Mouse (Mus musculus): ENCODE results near the gene Ptprk. TPM values are rescaled to one million over a fixed set of nuclear protein-coding genes. Genes with fewer than 3 reads are reported as not detected.

Gene Ptprk
- 29.4 and 30.2 TPM in 2 replicates for polyA plus RNA-seq (2015; fragmentation: Nextera tagmentation; extraction: Ambion mirVana)

DNA sequence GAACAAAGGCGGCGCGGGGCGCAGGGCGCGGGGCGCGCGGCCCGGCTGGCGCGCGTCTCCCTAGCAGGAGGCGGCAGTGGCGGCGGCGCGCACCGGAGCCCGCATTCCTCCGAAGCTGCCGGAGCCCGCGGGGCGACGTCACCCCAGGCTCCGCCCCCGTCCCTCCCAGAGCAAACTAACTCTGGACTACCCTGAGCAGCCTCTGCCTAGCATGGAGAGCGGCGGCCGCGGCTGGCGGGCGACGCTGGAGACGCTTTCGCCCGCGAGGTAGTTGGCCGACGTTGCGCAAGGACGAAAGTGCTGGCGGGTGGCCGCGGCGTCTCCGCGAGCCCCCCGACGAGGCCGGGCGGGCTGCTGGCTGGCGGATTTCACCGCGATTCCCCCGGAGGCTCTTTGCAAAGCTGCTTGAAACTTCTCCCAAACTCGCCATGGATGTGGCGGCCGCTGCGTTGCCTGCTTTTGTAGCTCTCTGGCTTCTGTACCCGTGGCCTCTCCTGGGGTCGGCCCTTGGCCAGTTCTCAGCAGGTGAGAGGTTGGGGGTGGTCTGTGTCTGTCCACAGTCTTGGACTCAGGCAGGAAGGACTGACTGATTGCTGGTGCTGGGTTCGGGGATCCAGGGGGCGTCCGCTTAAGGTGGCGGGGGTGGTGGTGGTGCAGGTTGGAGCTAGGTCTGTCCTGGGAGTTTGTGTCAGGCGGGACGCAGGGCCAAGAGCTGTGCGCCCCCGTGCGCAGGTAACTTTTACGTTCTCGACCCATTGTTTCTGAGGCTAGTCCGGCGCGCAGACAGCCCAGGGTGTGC, at the start of gene Ptprk:
Ptprk (plus strand) TSS at position 168 of the 799 bp plus-strand sequence.
- Histone ChIP-seq H3K4me3 (ENCODE audit: low read length) (peak within 1 kb of the TSS; percentile 81), H3K4me1 (ENCODE audit: control insufficient read depth, insufficient read depth, low read depth, low read length) (no peaks in the 10 kb centered on the region), H3K36me3 (ENCODE audit: control insufficient read depth, insufficient read depth, low read length) (no peaks in the 10 kb centered on the region), H3K27me3 (replicated peaks; ENCODE audit: control insufficient read depth, insufficient read depth, low read length) (no peaks in the 10 kb centered on the region), H3K4me2 (ENCODE audit: low read length) (peak within 1 kb of the TSS; percentile 84), H3K9me3 (ENCODE audit: control insufficient read depth, low read length) (no peaks in the 10 kb centered on the region), H3K27ac (ENCODE audit: low read depth, low read length) (peak within 1 kb of the TSS; percentile 92), H3K9ac (ENCODE audit: low read depth, low read length) (peak within 1 kb of the TSS; percentile 85)
- ATAC-seq, result peak; percentile 98
- under 1% methylated on average over 61 of the region's 77 CpGs for WGBS

DNA sequence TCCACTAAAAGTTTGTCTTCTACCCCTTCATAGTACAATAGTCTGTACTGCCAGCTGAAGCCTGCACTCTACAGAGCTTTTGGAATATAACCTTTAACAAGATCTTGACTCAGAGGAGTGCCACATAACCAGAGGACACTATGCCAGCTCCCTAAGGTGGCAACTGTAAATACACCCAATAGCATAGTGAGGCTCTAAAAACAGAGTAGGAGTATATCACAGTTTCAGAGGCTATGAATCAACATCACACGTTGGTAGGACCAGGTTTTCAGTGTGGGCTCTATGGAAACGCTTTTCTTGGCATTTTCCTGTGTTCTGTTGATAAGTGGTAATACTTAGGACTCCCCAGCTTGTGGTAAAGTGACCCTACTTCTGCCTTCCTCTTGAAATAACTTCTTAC, 46.8 kb upstream of the Ptprk start:
- 83% methylated on average over 2 of the region's 2 CpGs for WGBS
- Histone ChIP-seq H3K9ac (ENCODE audit: low read depth, low read length) (no peak overlapping the region), H3K27me3 (replicated peaks; ENCODE audit: control insufficient read depth, insufficient read depth, low read length) (no peaks in the 10 kb centered on the region), H3K27ac (ENCODE audit: low read depth, low read length) (no peak overlapping the region), H3K4me1 (ENCODE audit: control insufficient read depth, insufficient read depth, low read depth, low read length) (no peaks in the 10 kb centered on the region), H3K4me3 (ENCODE audit: low read length) (no peak overlapping the region), H3K9me3 (ENCODE audit: control insufficient read depth, low read length) (no peaks in the 10 kb centered on the region), H3K36me3 (ENCODE audit: control insufficient read depth, insufficient read depth, low read length) (no peaks in the 10 kb centered on the region), H3K4me2 (ENCODE audit: low read length) (no peak overlapping the region)
- no peak for ATAC-seq

DNA sequence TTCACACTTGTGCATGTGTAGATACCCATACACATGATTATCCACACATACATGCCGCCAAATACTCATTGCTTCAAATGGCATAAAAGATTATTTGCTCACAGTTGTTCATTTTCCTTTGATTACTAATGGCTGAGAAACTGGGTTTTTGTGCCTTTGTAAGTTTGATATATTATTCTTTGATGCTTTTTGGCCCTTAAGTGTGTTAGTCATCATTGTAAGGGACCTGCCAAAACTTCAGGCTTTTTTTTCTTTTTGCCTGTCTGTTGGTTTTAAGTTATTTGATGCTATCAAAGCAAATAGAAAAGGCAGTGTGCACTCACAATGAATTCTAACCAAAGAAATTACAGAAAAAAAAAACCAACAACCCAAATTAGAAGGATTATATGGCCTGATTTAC, 38.2 kb upstream of the Ptprk start:
- Histone ChIP-seq H3K4me2 (ENCODE audit: low read length) (no peak overlapping the region), H3K9me3 (ENCODE audit: control insufficient read depth, low read length) (no peaks in the 10 kb centered on the region), H3K27ac (ENCODE audit: low read depth, low read length) (no peak overlapping the region), H3K4me1 (ENCODE audit: control insufficient read depth, insufficient read depth, low read depth, low read length) (no peaks in the 10 kb centered on the region), H3K36me3 (ENCODE audit: control insufficient read depth, insufficient read depth, low read length) (no peaks in the 10 kb centered on the region), H3K9ac (ENCODE audit: low read depth, low read length) (no peak overlapping the region), H3K4me3 (ENCODE audit: low read length) (no peak overlapping the region), H3K27me3 (replicated peaks; ENCODE audit: control insufficient read depth, insufficient read depth, low read length) (no peaks in the 10 kb centered on the region)
- WGBS, result 91% methylated on average over 1 of the region's 1 CpGs
- ATAC-seq, result no peak

DNA sequence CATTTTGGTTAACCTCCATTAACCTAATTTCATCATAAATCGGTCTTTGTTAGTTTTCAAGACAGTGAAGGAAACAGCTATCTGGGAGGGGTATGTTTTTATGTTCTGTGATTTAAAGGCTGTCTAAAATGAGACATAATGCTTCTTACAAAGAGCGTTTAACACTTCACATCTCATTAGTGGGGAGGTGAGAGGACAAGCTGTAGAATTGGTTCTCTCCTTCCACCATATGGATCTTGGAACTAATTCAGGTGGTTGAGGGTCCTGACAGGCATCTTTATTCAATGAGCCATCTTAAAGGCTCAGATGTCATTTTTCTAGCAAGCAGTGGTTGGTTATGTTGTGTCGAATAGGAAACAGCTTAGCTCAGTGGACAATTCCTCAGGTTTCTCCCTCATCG, 19.9 kb upstream of the Ptprk start:
- no peak overlapping the region for H3K27ac ChIP-seq (ENCODE audit: low read depth, low read length)
- WGBS, result 82% methylated on average over 4 of the region's 4 CpGs
- no peak for ATAC-seq
- no peak overlapping the region for H3K4me3 ChIP-seq (ENCODE audit: low read length)
- no peak overlapping the region for H3K9ac ChIP-seq (ENCODE audit: low read depth, low read length)
- no peaks in the 10 kb centered on the region for H3K36me3 ChIP-seq (ENCODE audit: control insufficient read depth, insufficient read depth, low read length)
- no peaks in the 10 kb centered on the region for H3K4me1 ChIP-seq (ENCODE audit: control insufficient read depth, insufficient read depth, low read depth, low read length)
- H3K9me3 ChIP-seq (ENCODE audit: control insufficient read depth, low read length), result no peaks in the 10 kb centered on the region
- H3K4me2 ChIP-seq (ENCODE audit: low read length), result no peak overlapping the region
- H3K27me3 ChIP-seq (replicated peaks; ENCODE audit: control insufficient read depth, insufficient read depth, low read length), result no peaks in the 10 kb centered on the region

DNA sequence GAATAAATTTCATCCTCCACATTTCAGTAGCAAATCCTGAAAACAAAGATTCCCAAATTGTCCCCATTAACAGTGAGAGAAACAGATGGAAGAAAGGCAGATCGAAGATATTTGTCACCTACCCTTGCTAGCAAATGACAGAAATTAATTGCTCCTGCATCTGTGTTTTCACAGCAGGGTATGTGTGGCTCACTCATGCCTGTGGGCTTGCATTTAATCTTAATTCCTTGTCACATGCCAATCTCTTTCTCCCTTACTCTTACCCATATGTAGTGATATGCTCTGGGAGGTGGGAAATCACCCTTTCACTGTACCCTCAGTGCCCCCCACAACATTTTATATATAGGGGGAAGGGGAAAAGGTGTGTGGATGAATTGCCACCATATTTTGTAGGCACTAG, 15.4 kb upstream of the Ptprk start:
- Histone ChIP-seq H3K27ac (ENCODE audit: low read depth, low read length) (no peak overlapping the region), H3K36me3 (ENCODE audit: control insufficient read depth, insufficient read depth, low read length) (no peaks in the 10 kb centered on the region), H3K4me1 (ENCODE audit: control insufficient read depth, insufficient read depth, low read depth, low read length) (no peaks in the 10 kb centered on the region), H3K27me3 (replicated peaks; ENCODE audit: control insufficient read depth, insufficient read depth, low read length) (no peaks in the 10 kb centered on the region), H3K4me3 (ENCODE audit: low read length) (no peak overlapping the region), H3K9ac (ENCODE audit: low read depth, low read length) (no peak overlapping the region), H3K9me3 (ENCODE audit: control insufficient read depth, low read length) (no peaks in the 10 kb centered on the region), H3K4me2 (ENCODE audit: low read length) (no peak overlapping the region)
- no peak for ATAC-seq
- WGBS, result 71% methylated on average over 1 of the region's 1 CpGs

DNA sequence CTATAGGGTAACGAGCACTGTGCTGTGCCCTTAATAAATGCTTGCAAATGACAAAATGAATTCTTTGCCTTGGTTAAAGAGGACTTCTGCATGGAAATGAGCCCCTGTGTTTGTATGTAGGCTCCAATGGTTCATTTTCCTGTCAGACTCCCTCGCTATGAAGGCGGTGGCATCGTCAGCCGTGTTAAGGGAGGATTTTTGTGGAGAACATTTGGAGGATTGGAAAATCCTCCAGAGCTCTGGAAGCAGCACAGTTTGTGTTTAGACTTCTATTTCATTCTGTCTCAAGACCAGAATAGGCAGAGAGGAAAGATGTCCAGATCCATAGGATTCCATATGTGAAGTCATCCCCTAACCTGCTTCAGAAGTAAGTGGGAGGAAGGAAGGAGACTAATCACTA, 6.6 kb upstream of the Ptprk start:
- H3K27ac ChIP-seq (ENCODE audit: low read depth, low read length), result no peak overlapping the region
- H3K9me3 ChIP-seq (ENCODE audit: control insufficient read depth, low read length), result no peaks in the 10 kb centered on the region
- no peak for ATAC-seq
- no peak overlapping the region for H3K4me2 ChIP-seq (ENCODE audit: low read length)
- WGBS, result 83% methylated on average over 5 of the region's 5 CpGs
- H3K36me3 ChIP-seq (ENCODE audit: control insufficient read depth, insufficient read depth, low read length), result no peaks in the 10 kb centered on the region
- H3K4me1 ChIP-seq (ENCODE audit: control insufficient read depth, insufficient read depth, low read depth, low read length), result no peaks in the 10 kb centered on the region
- no peaks in the 10 kb centered on the region for H3K27me3 ChIP-seq (replicated peaks; ENCODE audit: control insufficient read depth, insufficient read depth, low read length)
- H3K9ac ChIP-seq (ENCODE audit: low read depth, low read length), result no peak overlapping the region
- H3K4me3 ChIP-seq (ENCODE audit: low read length), result no peak overlapping the region

DNA sequence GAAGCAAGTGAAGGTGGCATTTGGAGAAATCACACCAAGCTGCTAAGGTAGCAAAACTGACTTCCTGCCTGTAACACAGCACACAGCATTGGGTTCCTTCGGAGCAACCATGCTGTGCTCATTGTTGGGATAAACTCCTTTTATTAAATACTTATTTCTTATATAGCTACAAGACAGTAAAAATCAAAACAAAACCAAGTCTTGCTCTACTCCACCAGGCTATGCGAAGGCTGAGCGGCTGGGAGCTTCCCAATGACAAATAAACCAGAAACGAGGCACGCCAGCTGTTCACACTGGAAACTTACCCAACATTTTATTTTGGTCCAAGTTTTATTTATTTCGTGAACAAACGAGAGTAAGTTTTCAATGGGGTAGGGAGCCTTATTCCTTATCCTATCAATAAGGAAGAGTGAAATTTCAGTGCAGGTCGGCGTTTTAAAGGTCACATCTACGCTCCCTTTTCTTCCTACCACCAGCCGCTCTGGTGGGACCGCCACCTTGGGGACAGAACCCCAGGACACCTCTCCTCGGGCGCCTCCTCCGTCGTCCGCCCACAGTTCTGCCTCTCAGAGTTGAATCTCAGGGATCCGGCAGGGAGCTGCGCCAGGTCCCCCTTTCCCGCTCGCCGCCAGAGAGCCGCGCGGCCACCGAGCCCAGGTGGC, 498 bp upstream of the Ptprk start:
- Histone ChIP-seq H3K9me3 (ENCODE audit: control insufficient read depth, low read length) (no peaks in the 10 kb centered on the region), H3K27ac (ENCODE audit: low read depth, low read length) (peak overlapping the region; percentile 92), H3K4me1 (ENCODE audit: control insufficient read depth, insufficient read depth, low read depth, low read length) (no peaks in the 10 kb centered on the region), H3K9ac (ENCODE audit: low read depth, low read length) (peak overlapping the region; percentile 85), H3K27me3 (replicated peaks; ENCODE audit: control insufficient read depth, insufficient read depth, low read length) (no peaks in the 10 kb centered on the region), H3K4me3 (ENCODE audit: low read length) (peak overlapping the region; percentile 81), H3K36me3 (ENCODE audit: control insufficient read depth, insufficient read depth, low read length) (no peaks in the 10 kb centered on the region), H3K4me2 (ENCODE audit: low read length) (peak overlapping the region; percentile 84)
- peak; percentile 10; the same call in 1 of the 2 replicates for ATAC-seq
- WGBS, result under 1% methylated on average over 25 of the region's 26 CpGs

DNA sequence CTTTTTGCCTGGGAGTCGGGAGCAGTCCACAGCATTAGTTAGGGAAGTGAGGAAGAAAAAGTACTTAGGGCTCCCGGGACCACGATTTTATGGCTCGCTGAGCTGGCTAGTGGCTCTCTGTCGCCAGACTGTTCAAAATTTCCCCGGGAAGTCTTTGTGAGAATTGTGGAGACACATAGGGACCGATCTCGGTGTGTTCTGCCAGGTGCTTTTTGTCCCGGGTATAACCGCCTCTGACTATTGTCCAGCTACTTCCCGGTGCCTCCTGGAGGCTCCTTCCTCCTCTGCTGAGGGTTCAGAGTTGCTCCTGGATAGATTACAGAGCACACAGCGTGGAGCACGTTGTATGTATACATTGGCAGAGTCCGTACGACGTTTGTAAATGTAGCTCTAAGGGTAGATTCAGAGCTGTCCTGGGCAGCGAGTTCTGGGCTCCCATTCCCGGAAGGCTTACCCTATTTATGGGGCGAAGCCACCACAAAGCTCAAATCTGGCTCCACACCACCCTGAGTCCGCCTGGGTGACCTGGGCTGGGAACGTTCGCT, 943 bp downstream of the Ptprk start:
- peak overlapping the region; percentile 84 for H3K4me2 ChIP-seq (ENCODE audit: low read length)
- H3K9me3 ChIP-seq (ENCODE audit: control insufficient read depth, low read length), result no peaks in the 10 kb centered on the region
- H3K27ac ChIP-seq (ENCODE audit: low read depth, low read length), result peak overlapping the region; percentile 92
- H3K4me3 ChIP-seq (ENCODE audit: low read length), result peak overlapping the region; percentile 81
- ATAC-seq, result no peak
- under 1% methylated on average over 22 of the region's 22 CpGs for WGBS
- peak overlapping the region; percentile 85 for H3K9ac ChIP-seq (ENCODE audit: low read depth, low read length)
- H3K27me3 ChIP-seq (replicated peaks; ENCODE audit: control insufficient read depth, insufficient read depth, low read length), result no peaks in the 10 kb centered on the region
- H3K36me3 ChIP-seq (ENCODE audit: control insufficient read depth, insufficient read depth, low read length), result no peaks in the 10 kb centered on the region
- H3K4me1 ChIP-seq (ENCODE audit: control insufficient read depth, insufficient read depth, low read depth, low read length), result no peaks in the 10 kb centered on the region

Data from hindbrain, embryonic 16.5 days (tissue).